Mouse (Mus musculus) urinary bladder, postnatal 36 days (tissue): ENCODE results near the gene 2810408A11Rik.

Experiments used
- DNase-seq, 2 experiments: peaks; one replicate each; pipeline ENCODE4 v3.0.0; 2022; ENCODE audit warnings: low spot score in 2 of 2, mixed read lengths in 1 of 2

2810408A11Rik gene

DNA sequence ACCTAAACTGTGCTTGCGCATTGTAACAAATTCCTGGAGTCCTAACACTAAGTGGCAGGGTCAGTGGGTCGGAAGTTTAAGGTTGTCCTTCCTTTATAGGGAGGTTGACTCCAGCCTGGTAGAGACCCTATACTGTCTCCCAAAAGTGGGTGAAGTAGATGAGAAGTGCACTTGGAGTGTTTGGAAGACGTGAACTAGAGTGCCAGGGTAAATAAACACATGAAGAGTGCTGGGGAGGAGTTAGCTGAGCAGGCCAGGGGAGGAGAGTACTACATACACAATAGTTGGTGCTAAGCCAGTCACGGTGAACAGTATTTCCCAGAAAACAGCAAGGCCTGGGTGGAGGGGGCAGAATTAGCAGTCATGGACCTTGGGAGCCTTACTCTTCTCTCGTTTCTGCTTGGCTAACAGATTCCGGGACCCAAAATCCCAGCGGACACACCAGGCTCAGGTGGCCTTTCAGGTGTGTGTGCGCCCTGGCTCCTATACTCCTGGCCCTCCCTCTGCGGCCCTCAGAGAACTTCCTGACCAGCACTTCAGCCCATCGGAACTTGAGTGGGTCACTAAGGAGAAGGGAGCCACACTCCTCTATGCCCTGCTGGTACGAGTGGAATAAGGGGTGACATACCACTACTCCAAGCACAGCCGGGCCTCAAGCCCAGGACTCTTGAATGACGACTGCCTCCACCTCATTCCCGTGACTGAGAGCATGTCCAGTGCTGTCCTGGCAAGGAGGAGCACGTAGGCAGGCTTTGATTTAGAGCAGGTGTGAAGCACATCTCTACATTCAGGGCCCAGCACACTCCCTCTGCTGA lies 12.1 kb upstream of the 2810408A11Rik start:
- DNase-seq = no peak

DNA sequence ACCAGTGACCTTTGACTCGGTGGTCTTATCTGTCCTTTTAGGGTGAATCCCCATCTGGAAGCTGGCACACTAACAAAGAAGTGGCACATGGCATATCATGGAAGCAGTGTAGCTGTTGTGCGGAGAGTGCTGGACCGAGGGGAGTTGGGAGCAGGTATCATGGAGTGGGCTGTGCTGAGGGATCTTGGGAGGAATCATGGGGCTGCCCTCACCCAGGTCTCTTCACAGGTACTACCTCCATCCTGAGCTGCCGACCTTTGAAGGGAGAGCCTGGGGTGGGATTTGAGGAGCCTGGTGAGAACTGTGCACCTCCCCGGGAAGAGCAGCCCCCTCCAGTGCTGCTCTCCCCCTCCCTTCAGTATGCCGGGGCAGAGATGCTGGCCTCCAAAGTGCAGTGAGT lies 10.9 kb upstream of the 2810408A11Rik start:
- no peak for DNase-seq

- no peak for DNase-seq
Measured at GRCm38 (mm10) chr11:69910781-69911560, 10.2 kb upstream of the 2810408A11Rik start.

- no peak for DNase-seq
Measured at GRCm38 (mm10) chr11:69910177-69910576, 9.4 kb upstream of the 2810408A11Rik start.

DNA sequence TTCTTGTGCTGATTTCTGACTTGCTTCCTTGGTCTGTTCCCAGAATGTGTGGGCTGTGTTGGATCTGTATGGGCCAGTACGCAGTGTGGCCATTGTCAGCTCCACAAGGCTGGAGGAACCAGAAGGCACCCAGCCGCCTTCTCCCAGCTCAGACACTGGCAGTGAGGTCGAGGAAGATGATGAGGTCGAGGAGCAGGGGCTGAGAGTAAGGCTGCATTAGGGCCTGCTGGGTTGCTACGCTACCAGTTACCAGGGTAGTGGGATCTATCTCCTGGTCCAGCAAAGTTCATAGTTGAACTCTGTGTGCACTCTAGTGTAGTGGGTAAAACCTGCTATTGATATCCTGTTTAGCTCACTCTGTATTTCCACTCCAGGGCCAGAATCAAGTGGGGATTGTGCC lies 8.4 kb upstream of the 2810408A11Rik start:
- DNase-seq = no peak

DNA sequence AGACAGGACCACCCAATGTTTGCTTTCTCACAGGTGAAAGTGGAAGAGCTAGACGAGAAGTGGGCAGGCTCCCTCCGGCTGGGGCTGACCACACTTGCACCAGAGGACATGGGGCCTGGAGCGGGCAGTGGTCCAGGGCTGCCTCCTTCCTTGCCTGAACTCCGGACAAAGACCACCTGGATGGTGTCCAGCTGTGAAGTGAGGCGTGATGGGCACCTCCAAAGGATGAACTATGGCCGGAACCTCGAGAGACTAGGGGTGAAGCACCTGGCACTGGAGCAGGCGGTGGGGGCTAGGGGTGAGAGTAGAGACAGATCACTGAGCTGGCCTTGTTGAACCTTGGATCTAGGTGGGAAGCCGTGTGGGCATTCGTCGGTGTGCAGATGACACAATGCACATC lies 7.9 kb upstream of the 2810408A11Rik start:
- DNase-seq = no peak

DNA sequence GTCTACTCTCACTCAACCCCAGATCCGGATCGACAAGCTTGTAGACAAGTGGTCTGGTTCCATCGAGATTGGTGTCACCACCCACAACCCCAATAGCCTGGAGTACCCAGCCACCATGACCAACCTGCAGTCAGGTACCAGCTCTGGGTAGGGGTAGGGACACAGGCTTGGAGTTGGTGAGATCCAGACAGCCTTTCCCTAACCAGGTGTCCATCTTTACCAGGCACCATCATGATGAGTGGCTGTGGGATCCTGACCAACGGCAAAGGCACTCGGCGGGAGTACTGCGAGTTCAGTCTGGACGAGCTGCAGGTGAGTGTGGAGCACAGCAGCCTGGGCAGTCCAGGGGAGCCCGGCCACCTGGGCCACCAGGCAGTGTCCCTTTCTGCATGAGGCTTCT lies 3.5 kb upstream of the 2810408A11Rik start:
- DNase-seq = no peak

GRCm38 (mm10) chr11:69902972-69903371 lies 2.2 kb upstream of the 2810408A11Rik start:
- DNase-seq = no peak

DNA sequence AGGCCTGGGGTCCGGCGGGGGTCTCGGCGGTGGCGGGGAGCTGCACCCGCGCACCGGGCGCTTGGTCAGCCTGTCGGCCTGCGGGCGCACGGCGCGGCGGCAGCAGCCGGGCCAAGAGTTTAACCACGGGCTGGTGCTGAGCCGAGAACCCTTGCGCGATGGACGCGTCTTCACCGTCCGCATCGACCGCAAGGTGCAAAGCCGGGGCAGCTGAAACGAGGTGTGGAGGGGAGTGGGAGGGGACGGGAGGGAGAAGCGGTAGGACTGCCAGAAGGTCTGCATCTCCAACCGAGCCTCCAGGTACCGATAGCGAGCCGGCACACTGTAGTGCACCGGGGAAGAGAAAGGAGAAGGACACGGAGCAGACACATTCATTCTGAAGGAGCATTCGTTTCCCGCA lies 1.2 kb upstream of the 2810408A11Rik start:
- DNase-seq = no peak

DNA sequence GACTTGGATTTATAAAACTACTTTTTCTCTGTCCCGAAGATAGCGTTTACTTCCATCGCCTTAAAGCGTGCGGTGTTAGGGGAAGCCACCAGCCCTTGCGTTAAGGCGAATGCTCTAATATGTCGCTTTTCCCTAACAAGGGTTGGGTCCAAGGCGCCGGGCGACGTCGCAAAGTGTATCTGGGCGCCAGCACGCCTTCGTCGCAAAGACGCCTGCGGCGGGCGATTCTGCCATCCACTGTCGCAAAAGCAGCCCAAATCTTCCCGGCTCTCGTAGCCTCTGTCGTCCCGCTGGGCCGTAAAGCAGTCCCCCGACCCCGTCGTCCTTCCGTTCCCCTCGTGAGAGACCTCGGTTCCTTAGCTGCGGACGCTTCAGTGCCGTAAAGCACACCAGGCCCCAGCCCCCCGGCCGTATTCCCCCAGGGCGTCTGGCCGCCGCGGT lies 639 bp upstream of the 2810408A11Rik start:
- DNase-seq = peak; percentile 87 to 95

GRCm38 (mm10) chr11:69899870-69900269 lies 917 bp downstream of the 2810408A11Rik start:
- DNase-seq = no peak

DNA sequence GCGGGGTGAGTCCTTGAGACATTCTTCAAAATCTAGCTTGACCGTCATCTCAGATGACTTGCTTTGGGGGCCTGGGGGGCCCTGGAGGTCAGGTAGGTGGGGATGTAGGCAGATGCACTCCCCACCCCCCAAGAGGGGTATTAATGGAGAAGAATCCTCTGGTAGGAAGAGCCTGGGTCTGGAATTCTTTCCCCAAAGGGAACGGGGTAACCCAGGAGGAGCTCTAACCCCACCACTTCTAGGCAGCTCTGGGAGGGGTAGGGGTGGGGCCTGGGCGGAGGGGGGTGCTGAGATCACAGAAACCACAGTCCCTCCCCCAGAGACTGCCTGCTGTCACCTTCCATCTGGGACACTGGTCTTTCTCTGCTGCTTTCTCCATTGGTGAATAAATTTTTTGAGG lies 5.5 kb downstream of the 2810408A11Rik start, which contains the start of gene Acap1:
Gene Acap1 (minus strand): TSS at position 249 of the 400 bp plus-strand sequence.
- DNase-seq = no peak

GRCm38 (mm10) chr11:69894671-69895070 lies 6.1 kb downstream of the 2810408A11Rik start:
- no peak for DNase-seq

DNA sequence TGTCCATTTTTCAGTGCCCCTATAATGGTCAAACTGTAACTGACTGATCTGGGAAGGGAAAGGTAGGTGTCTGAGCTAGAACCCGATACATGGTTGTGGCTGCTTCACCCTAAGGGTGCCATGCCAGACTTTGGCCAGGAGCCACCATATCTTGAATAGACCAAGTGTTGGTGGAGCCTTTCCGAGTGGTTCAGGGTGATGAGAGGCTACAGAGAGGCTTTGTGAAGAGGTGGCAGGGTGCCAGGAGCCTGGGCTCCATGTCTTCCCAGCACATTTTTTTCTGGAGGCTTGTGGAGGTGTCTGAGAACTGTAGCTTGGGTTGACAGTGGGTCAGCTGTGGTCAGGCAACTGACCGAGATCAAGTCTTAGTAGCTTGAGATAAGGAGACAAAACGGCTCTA lies 9.3 kb downstream of the 2810408A11Rik start:
- no peak for DNase-seq

GRCm38 (mm10) chr11:69886907-69887635 lies 13.7 kb downstream of the 2810408A11Rik start:
- DNase-seq = no peak

- no peak for DNase-seq
Measured at GRCm38 (mm10) chr11:69884663-69885062, 16.1 kb downstream of the 2810408A11Rik start.

- DNase-seq = no peak
Measured at GRCm38 (mm10) chr11:69884240-69884639, 16.5 kb downstream of the 2810408A11Rik start.

DNA sequence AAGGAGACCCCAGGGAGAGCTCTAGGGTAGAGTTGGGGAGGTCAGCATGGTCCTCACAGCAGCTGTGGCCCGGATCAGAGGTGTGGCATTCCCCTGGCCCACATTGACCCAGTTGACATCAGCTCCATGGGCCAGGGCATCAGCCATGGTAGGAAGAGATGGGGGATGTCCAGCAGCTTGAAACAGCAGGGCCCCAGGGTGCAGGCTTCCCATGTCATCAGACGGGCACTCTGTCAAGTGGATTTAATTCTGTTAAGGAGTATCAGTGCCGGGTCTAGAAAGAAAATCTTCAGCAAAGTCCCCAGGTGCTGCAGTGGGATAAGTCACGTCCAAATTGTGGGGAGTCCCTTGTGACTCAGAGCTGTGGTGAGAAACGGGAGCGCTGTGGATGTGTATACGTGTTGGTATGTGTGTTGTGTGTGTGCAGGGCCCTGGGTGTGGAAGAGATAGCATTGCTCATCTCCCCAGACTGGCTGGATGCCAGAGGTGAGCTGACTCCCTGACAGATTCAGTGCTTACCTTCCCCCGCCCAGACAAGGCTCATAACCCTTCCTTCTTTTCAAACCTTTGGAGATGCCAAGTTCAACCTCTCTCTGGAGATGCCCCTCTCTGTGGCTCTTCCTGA lies 17.1 kb downstream of the 2810408A11Rik start:
- no peak for DNase-seq

DNA sequence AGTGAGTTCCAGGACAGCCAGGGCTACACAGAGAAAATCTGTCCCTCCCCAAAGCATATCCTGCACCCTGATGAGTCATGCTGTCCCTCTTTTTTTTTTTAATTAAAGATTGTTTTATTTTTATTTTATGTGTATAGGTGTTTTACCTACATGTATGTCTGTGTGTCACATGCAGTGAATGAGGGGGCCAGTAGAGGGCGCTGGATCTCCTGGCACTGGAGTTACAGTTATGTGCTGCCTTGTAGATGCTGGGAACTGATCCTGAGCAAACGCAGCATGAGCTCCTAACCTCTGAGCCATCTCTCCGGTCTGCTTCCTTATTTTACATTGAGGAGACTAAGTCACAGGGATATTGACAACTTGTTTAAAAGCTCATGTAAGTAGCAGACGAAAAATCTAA lies 17.7 kb downstream of the 2810408A11Rik start:
- no peak for DNase-seq

DNA sequence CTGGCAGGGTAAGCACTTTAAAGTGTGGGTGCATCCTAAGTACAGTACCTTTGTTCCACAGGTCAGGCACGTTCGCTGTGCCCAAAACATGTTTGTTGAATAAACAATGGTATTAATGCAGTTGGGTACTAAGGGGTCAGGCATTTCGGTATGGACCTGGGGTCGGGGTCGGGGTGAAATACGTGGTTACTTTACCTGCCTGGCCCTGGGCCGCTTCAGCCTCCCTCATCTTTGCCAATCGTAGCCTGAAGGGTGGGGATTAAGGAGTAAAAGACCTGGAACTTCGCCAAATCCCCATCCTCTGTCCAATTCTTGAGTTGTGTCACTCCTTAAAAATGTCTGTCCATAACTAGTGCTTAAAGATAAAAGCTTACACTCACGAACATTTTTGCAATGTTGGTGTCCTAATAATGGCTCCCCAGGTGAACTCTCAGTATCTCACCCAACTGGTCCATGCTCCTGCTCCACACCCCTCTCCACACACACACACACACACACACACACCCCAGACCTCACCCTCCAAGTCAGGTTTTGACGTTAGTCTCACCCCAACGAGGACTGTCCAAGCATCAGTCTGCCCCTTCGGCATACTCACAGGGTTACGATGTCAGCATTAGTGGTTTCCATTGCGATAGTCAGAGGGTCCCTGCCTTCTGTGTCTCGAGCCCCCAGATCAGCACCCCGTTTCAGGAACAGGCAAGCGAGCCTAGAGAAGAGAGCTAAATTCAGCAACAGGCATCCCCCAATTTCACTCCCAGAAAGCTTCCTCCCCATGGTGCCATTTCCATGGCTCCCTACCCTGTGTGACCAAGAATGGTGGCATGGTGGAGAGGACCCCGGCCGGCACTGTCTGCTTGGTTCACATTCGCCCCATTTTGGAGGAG lies 18.8 kb downstream of the 2810408A11Rik start:
- no peak for DNase-seq
